Mouse (Mus musculus): ENCODE data around the gene Abcc1. TPM values are rescaled to one million over a fixed set of nuclear protein-coding genes. Genes with fewer than 3 reads are reported as not detected.

Gene Abcc1
- polyA plus RNA-seq (2016; fragmentation: Nextera tagmentation; extraction: Ambion mirVana), result 7.1 and 8.2 TPM in 2 replicates

- Histone ChIP-seq H3K4me3 (peak within 1 kb of the TSS; percentile 87), H3K27ac (replicated peaks) (peak within 1 kb of the TSS; percentile 90), H3K4me1 (peaks cover 19% of the 10 kb centered on the region), H3K27me3 (ENCODE audit: low read depth, poor library complexity, severe bottlenecking) (no peaks in the 10 kb centered on the region), H3K9me3 (replicated peaks) (no peaks in the 10 kb centered on the region), H3K36me3 (no peaks in the 10 kb centered on the region)
- DNase-seq (ENCODE audit: low spot score), result peak; percentile 80
- 1% methylated on average over 64 of the region's 64 CpGs for WGBS
Observed at GRCm38 (mm10) chr16:14361362-14362098, at the start of gene Abcc1. Gene Abcc1, plus strand, starts transcription at chr16:14361558.

- WGBS, result 88% methylated on average over 7 of the region's 7 CpGs
- Histone ChIP-seq H3K27me3 (ENCODE audit: low read depth, poor library complexity, severe bottlenecking) (no peaks in the 10 kb centered on the region), H3K9me3 (replicated peaks) (no peaks in the 10 kb centered on the region), H3K27ac (replicated peaks) (no peak overlapping the region), H3K4me3 (no peak overlapping the region), H3K4me1 (peaks cover 23% of the 10 kb centered on the region), H3K36me3 (peaks cover 67% of the 10 kb centered on the region)
- DNase-seq (ENCODE audit: low spot score), result no peak
Observed at GRCm38 (mm10) chr16:14312914-14313313, 48.4 kb upstream of the Abcc1 start.

- Histone ChIP-seq H3K27ac (replicated peaks) (peak within 1 kb of the TSS; percentile 96), H3K36me3 (peaks cover 25% of the 10 kb centered on the region), H3K4me3 (peak within 1 kb of the TSS; percentile 69), H3K9me3 (replicated peaks) (no peaks in the 10 kb centered on the region), H3K27me3 (ENCODE audit: low read depth, poor library complexity, severe bottlenecking) (no peaks in the 10 kb centered on the region), H3K4me1 (peaks cover 20% of the 10 kb centered on the region)
- WGBS, result 5% methylated on average over 51 of the region's 51 CpGs
- peak; percentile 94 for DNase-seq (ENCODE audit: low spot score)
Observed at GRCm38 (mm10) chr16:14316884-14317876, 44.2 kb upstream of the Abcc1 start, which contains the start of gene Fopnl. Gene Fopnl, minus strand, starts transcription at chr16:14317405.

- Histone ChIP-seq H3K4me3 (no peak overlapping the region), H3K27ac (replicated peaks) (no peak overlapping the region), H3K4me1 (peaks cover 20% of the 10 kb centered on the region), H3K27me3 (ENCODE audit: low read depth, poor library complexity, severe bottlenecking) (no peaks in the 10 kb centered on the region), H3K9me3 (replicated peaks) (no peaks in the 10 kb centered on the region), H3K36me3 (peaks cover 2% of the 10 kb centered on the region; the same call in 1 of the 2 replicates)
- DNase-seq (ENCODE audit: low spot score), result no peak
- WGBS, result 86% methylated on average over 3 of the region's 3 CpGs
Observed at GRCm38 (mm10) chr16:14319681-14320080, 41.7 kb upstream of the Abcc1 start.

- Histone ChIP-seq H3K27me3 (ENCODE audit: low read depth, poor library complexity, severe bottlenecking) (no peaks in the 10 kb centered on the region), H3K9me3 (replicated peaks) (no peaks in the 10 kb centered on the region), H3K4me3 (no peak overlapping the region), H3K27ac (replicated peaks) (no peak overlapping the region), H3K36me3 (no peaks in the 10 kb centered on the region), H3K4me1 (peaks cover 18% of the 10 kb centered on the region)
- WGBS, result 52% methylated on average over 1 of the region's 1 CpGs
- no peak for DNase-seq (ENCODE audit: low spot score)
Observed at GRCm38 (mm10) chr16:14320494-14320893, 40.9 kb upstream of the Abcc1 start.

- 70% methylated on average over 1 of the region's 1 CpGs for WGBS
- no peaks in the 10 kb centered on the region for H3K27me3 ChIP-seq (ENCODE audit: low read depth, poor library complexity, severe bottlenecking)
- no peaks in the 10 kb centered on the region for H3K9me3 ChIP-seq (replicated peaks)
- H3K4me3 ChIP-seq, result no peak overlapping the region
- no peaks in the 10 kb centered on the region for H3K36me3 ChIP-seq
- no peak overlapping the region for H3K27ac ChIP-seq (replicated peaks)
- no peaks in the 10 kb centered on the region for H3K4me1 ChIP-seq
- DNase-seq (ENCODE audit: low spot score), result no peak
Observed at GRCm38 (mm10) chr16:14328156-14328555, 33.2 kb upstream of the Abcc1 start.

- Histone ChIP-seq H3K4me3 (no peak overlapping the region), H3K27me3 (ENCODE audit: low read depth, poor library complexity, severe bottlenecking) (no peaks in the 10 kb centered on the region), H3K9me3 (replicated peaks) (no peaks in the 10 kb centered on the region), H3K36me3 (no peaks in the 10 kb centered on the region), H3K4me1 (no peaks in the 10 kb centered on the region), H3K27ac (replicated peaks) (no peak overlapping the region)
- 77% methylated on average over 3 of the region's 3 CpGs for WGBS
- no peak for DNase-seq (ENCODE audit: low spot score)
Observed at GRCm38 (mm10) chr16:14344967-14345366, 16.4 kb upstream of the Abcc1 start.

GRCm38 (mm10) chr16:14351571-14351970 is 9.8 kb upstream of the Abcc1 start:
- no peak overlapping the region for H3K4me3 ChIP-seq
- no peaks in the 10 kb centered on the region for H3K4me1 ChIP-seq
- H3K36me3 ChIP-seq, result no peaks in the 10 kb centered on the region
- no peaks in the 10 kb centered on the region for H3K27me3 ChIP-seq (ENCODE audit: low read depth, poor library complexity, severe bottlenecking)
- DNase-seq (ENCODE audit: low spot score), result no peak
- H3K27ac ChIP-seq (replicated peaks), result no peak overlapping the region
- H3K9me3 ChIP-seq (replicated peaks), result no peaks in the 10 kb centered on the region

GRCm38 (mm10) chr16:14352234-14352633 is 9.1 kb upstream of the Abcc1 start:
- WGBS, result 87% methylated on average over 3 of the region's 3 CpGs

GRCm38 (mm10) chr16:14352663-14353062 is 8.7 kb upstream of the Abcc1 start:
- Histone ChIP-seq H3K36me3 (no peaks in the 10 kb centered on the region), H3K27me3 (ENCODE audit: low read depth, poor library complexity, severe bottlenecking) (no peaks in the 10 kb centered on the region), H3K4me3 (no peak overlapping the region), H3K27ac (replicated peaks) (no peak overlapping the region), H3K9me3 (replicated peaks) (no peaks in the 10 kb centered on the region), H3K4me1 (no peaks in the 10 kb centered on the region)
- DNase-seq (ENCODE audit: low spot score), result no peak
- 78% methylated on average over 5 of the region's 5 CpGs for WGBS

More at GRCm38 (mm10) chr16:14352234-14352633, 9.1 kb upstream of the Abcc1 start:
- Histone ChIP-seq H3K36me3 (no peaks in the 10 kb centered on the region), H3K9me3 (replicated peaks) (no peaks in the 10 kb centered on the region), H3K27me3 (ENCODE audit: low read depth, poor library complexity, severe bottlenecking) (no peaks in the 10 kb centered on the region), H3K4me3 (no peak overlapping the region), H3K27ac (replicated peaks) (no peak overlapping the region), H3K4me1 (no peaks in the 10 kb centered on the region)
- no peak for DNase-seq (ENCODE audit: low spot score)

- H3K9me3 ChIP-seq (replicated peaks), result no peaks in the 10 kb centered on the region
- no peaks in the 10 kb centered on the region for H3K36me3 ChIP-seq
- no peak for DNase-seq (ENCODE audit: low spot score)
- peaks cover 19% of the 10 kb centered on the region for H3K4me1 ChIP-seq
- H3K27ac ChIP-seq (replicated peaks), result no peak overlapping the region
- no peak overlapping the region for H3K4me3 ChIP-seq
- WGBS, result 79% methylated on average over 2 of the region's 2 CpGs
- no peaks in the 10 kb centered on the region for H3K27me3 ChIP-seq (ENCODE audit: low read depth, poor library complexity, severe bottlenecking)
Observed at GRCm38 (mm10) chr16:14357859-14358258, 3.5 kb upstream of the Abcc1 start.

GRCm38 (mm10) chr16:14358531-14358930 is 2.8 kb upstream of the Abcc1 start:
- Histone ChIP-seq H3K27ac (replicated peaks) (no peak overlapping the region), H3K27me3 (ENCODE audit: low read depth, poor library complexity, severe bottlenecking) (no peaks in the 10 kb centered on the region), H3K36me3 (no peaks in the 10 kb centered on the region), H3K9me3 (replicated peaks) (no peaks in the 10 kb centered on the region), H3K4me1 (peaks cover 19% of the 10 kb centered on the region), H3K4me3 (no peak overlapping the region)
- no peak for DNase-seq (ENCODE audit: low spot score)
- 81% methylated on average over 1 of the region's 1 CpGs for WGBS

All from midbrain, embryonic 10.5 days (tissue).